Mouse (Mus musculus) liver (tissue): ENCODE measurements around the gene Rab9.

Source experiments
- DNase-seq: peaks from one replicate; pipeline ENCODE4 v3.0.0-alpha.2; 2020; ENCODE audit warnings: mixed read lengths

Gene Rab9

GRCm38 (mm10) chrX:166479365-166479983, at the start of gene Rab9:
Gene Rab9, minus strand, starts transcription at chrX:166479867.
- peak; percentile 97 for DNase-seq

- DNase-seq, result no peak
Measured at GRCm38 (mm10) chrX:166528126-166528525, 48.5 kb upstream of the Rab9 start.

- DNase-seq, result no peak
Measured at GRCm38 (mm10) chrX:166525637-166526315, 46.1 kb upstream of the Rab9 start.

- no peak for DNase-seq
Measured at GRCm38 (mm10) chrX:166520782-166521181, 41.1 kb upstream of the Rab9 start.

GRCm38 (mm10) chrX:166518345-166518744, 38.7 kb upstream of the Rab9 start, which contains the start of gene Tceanc:
Gene Tceanc, minus strand, starts transcription at chrX:166518567.
- DNase-seq, result no peak

- no peak for DNase-seq
Measured at GRCm38 (mm10) chrX:166516631-166517030, 37.0 kb upstream of the Rab9 start.

GRCm38 (mm10) chrX:166515923-166516322, 36.3 kb upstream of the Rab9 start:
- no peak for DNase-seq

GRCm38 (mm10) chrX:166514035-166514434, 34.4 kb upstream of the Rab9 start:
- DNase-seq, result peak; percentile 73

GRCm38 (mm10) chrX:166512071-166512470, 32.4 kb upstream of the Rab9 start:
- peak; percentile 11 for DNase-seq

- DNase-seq, result no peak
Measured at GRCm38 (mm10) chrX:166511107-166511506, 31.4 kb upstream of the Rab9 start.

- DNase-seq, result peak; percentile 95
Measured at GRCm38 (mm10) chrX:166509761-166510738, 30.4 kb upstream of the Rab9 start.

- no peak for DNase-seq
Measured at GRCm38 (mm10) chrX:166504421-166504820, 24.8 kb upstream of the Rab9 start.

GRCm38 (mm10) chrX:166499496-166500190, 20.0 kb upstream of the Rab9 start:
- DNase-seq, result no peak

GRCm38 (mm10) chrX:166497771-166498170, 18.1 kb upstream of the Rab9 start:
- no peak for DNase-seq

GRCm38 (mm10) chrX:166495052-166495451, 15.4 kb upstream of the Rab9 start:
- DNase-seq, result no peak

GRCm38 (mm10) chrX:166478631-166479364, 869 bp downstream of the Rab9 start:
- peak; percentile 12 for DNase-seq

GRCm38 (mm10) chrX:166477393-166477792, 2.3 kb downstream of the Rab9 start:
- no peak for DNase-seq

- DNase-seq, result no peak
Measured at GRCm38 (mm10) chrX:166472612-166473011, 7.1 kb downstream of the Rab9 start.

GRCm38 (mm10) chrX:166468321-166468720, 11.3 kb downstream of the Rab9 start:
- DNase-seq, result no peak

GRCm38 (mm10) chrX:166455525-166455924, 24.1 kb downstream of the Rab9 start:
- DNase-seq, result no peak

- DNase-seq, result no peak
Measured at GRCm38 (mm10) chrX:166454331-166454730, 25.3 kb downstream of the Rab9 start.

GRCm38 (mm10) chrX:166453532-166453931, 26.1 kb downstream of the Rab9 start:
- DNase-seq, result no peak
